Mouse (Mus musculus): ENCODE measurements around the gene Max.

- TF ChIP-seq UBTF (IDR thresholded peaks at IDR 0.05; ENCODE audit: borderline replicate concordance, insufficient read depth, low read depth, low read length) = no peak
- TF ChIP-seq CTCF (IDR thresholded peaks at IDR 0.05 in 2 of 3, conservative IDR thresholded peaks at IDR 0.05 in 1 of 3; ENCODE audit: control insufficient read depth in 1 of 3, insufficient read depth in 1 of 3, low read depth in 2 of 3, low read length in 3 of 3, poor library complexity in 1 of 3, severe bottlenecking in 1 of 3) = no peak
- no peak for TF ChIP-seq POLR2A (IDR thresholded peaks at IDR 0.05; ENCODE audit: control insufficient read depth in 1 of 2, insufficient read depth in 1 of 2, low read depth in 1 of 2, low read length in 2 of 2, poor library complexity in 1 of 2)
- no peak for TF ChIP-seq USF1 (IDR thresholded peaks at IDR 0.05; ENCODE audit: low read depth, low read length)
- no peak for TF ChIP-seq USF2 (IDR thresholded peaks at IDR 0.05; ENCODE audit: borderline replicate concordance in 1 of 2, insufficient read depth in 1 of 2, low read depth in 1 of 2, low read length in 2 of 2)
- TF ChIP-seq ELF1 (IDR thresholded peaks at IDR 0.05; ENCODE audit: low read depth, low read length) = no peak
- no peak for TF ChIP-seq EP300 (IDR thresholded peaks at IDR 0.05; ENCODE audit: low read depth in 1 of 2, low read length in 2 of 2)
- no peak for TF ChIP-seq TCF12 (IDR thresholded peaks at IDR 0.05; ENCODE audit: low read depth, low read length)
- no peak for TF ChIP-seq GATA1 (IDR thresholded peaks at IDR 0.05; ENCODE audit: low read depth, low read length)
- TF ChIP-seq CHD1 (IDR thresholded peaks at IDR 0.05; ENCODE audit: low read depth, low read length) = no peak
- no peak for TF ChIP-seq POLR2AphosphoS2 (IDR thresholded peaks at IDR 0.05; ENCODE audit: low read length)
- TF ChIP-seq E2F4 (IDR thresholded peaks at IDR 0.05; ENCODE audit: borderline replicate concordance, low read depth, low read length) = no peak
- TF ChIP-seq KAT2A (conservative IDR thresholded peaks at IDR 0.05; ENCODE audit: low read depth, low read length) = no peak
- no peak for TF ChIP-seq BHLHE40 (IDR thresholded peaks at IDR 0.05; ENCODE audit: borderline replicate concordance, low read depth, low read length)
Observed at GRCm38 (mm10) chr12:76912193-76912592, 49.8 kb downstream of the Max start.

All from MEL (cell line).